Mouse (Mus musculus) midbrain, embryonic 12.5 days (tissue): Measurements from ENCODE around the gene Nemf. TPM values are rescaled to one million over a fixed set of nuclear protein-coding genes. Genes with fewer than 3 reads are reported as not detected.

Experiments
- ATAC-seq: fragments of 200-750 bp; cut with Nextera tagmentation; 2 replicates; pipeline ENCODE4 v1.8.0; 2017; ENCODE audit warnings: low read depth, moderate TSS enrichment, moderate library complexity; ENCODE audit not compliant: low FRiP score
- H3K27ac ChIP-seq: fragments of 300-500 bp; sonication (generic); replicated peaks from 2 replicates; pipeline ENCODE4 v1.5.1; 2016; ENCODE audit warnings: mild to moderate bottlenecking
- H3K27me3 ChIP-seq: fragments of 300-500 bp; sonication (generic); 2 replicates; pipeline ENCODE4 v1.6.1; 2016; ENCODE audit warnings: mild to moderate bottlenecking
- H3K36me3 ChIP-seq: fragments of 300-500 bp; sonication (generic); 2 replicates; pipeline ENCODE4 v1.6.1; 2016
- H3K4me1 ChIP-seq: fragments of 300-500 bp; sonication (generic); 2 replicates; pipeline ENCODE4 v1.6.1; 2016
- H3K4me2 ChIP-seq: fragments of 300-500 bp; sonication (generic); replicated peaks from 2 replicates; pipeline ENCODE4 v1.6.1; 2016; ENCODE audit warnings: mild to moderate bottlenecking, moderate library complexity
- H3K4me3 ChIP-seq: fragments of 300-500 bp; sonication (generic); 2 replicates; pipeline ENCODE4 v1.5.1; 2016; ENCODE audit warnings: mild to moderate bottlenecking
- H3K9ac ChIP-seq: fragments of 300-500 bp; sonication (generic); replicated peaks from 2 replicates; pipeline ENCODE4 v1.6.1; 2016; ENCODE audit warnings: mild to moderate bottlenecking, moderate library complexity
- H3K9me3 ChIP-seq: fragments of 300-500 bp; sonication (generic); 2 replicates; pipeline ENCODE4 v1.6.1; 2016; ENCODE audit warnings: mild to moderate bottlenecking
- WGBS: fragments of 180-500 bp; shearing (Covaris S2); methylation state at CpG from one replicate; pipeline ENCODE4 v1.1.7; 2016; 5-methylcytosine and 5-hydroxymethylcytosine counted together
- polyA plus RNA-seq: library from polyadenylated mRNA; unstranded; fragments of >200 nt; fragmentation: Nextera tagmentation; extraction: Ambion mirVana; gene quantifications from 2 replicates; pipeline ENCODE4 v1.2.1, GENCODE M21; 2016

Nemf gene
- polyA plus RNA-seq, 1 experiment from 2014 or later = 95.2 TPM

DNA sequence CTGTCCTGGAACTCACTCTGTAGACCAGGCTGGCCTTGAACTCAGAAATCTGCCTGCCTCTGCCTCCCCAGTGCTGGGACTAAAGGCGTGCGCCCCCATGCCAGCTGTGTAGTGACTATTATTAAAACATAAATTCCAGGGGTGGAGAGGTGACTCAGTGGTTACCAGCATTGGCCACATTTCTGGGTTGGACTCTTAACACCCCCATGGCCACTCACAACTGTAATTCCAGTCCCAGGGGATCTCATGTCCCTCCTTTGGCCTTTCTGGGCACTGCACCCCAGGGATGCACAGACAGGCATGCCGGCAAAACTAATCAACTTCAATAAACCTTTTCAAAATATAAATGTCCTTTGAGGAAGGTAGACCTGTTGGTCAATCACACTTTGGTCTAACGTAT, 58.7 kb downstream of the Nemf start:
- ATAC-seq = no peak
- Histone ChIP-seq H3K4me3 (peak overlapping the region; percentile 97), H3K27me3 (no peaks in the 10 kb centered on the region), H3K9ac (no peak overlapping the region), H3K4me2 (peak overlapping the region; percentile 69), H3K9me3 (no peaks in the 10 kb centered on the region), H3K27ac (no peak overlapping the region), H3K4me1 (peaks cover 20% of the 10 kb centered on the region), H3K36me3 (peaks cover 33% of the 10 kb centered on the region)
- 93% methylated on average over 4 of the region's 4 CpGs for WGBS

DNA sequence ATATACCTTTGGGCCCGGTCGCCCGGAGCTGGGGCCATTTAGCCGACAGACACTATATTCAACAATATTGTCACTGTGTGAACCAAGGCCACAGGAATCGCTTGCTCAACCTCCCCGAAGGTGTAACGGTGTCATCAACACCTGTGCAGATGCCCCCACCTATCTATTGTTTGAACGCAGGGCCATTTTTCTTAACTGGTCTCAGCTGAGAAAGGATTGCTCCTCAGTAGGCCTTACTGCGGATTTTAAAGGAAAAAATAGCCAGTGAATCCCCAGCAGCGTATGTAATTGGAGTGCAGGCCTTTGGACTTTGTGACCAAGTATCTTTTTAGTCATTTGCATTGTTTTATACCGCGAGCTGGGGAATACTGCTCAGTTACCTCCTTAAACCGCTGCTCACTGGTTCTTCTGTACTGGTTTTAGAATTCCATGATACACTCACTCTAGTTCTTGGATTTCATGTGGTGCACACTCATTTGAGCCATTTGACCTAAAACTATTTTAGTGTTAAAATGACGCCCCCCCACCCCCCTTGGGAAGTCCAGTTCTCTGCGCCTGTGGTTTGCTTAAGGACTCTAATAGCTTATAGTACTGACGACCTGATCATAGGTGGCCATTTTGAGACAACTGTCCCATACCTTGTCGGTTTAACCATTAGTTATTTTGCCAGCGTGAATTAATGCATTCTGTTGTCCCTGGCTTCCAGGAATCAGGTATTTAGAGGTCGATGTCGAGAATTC, 59.4 kb downstream of the Nemf start:
- Histone ChIP-seq H3K27me3 (no peaks in the 10 kb centered on the region), H3K9me3 (no peaks in the 10 kb centered on the region), H3K36me3 (peaks cover 27% of the 10 kb centered on the region), H3K9ac (peak overlapping the region; percentile 97), H3K27ac (peak overlapping the region; percentile 99), H3K4me3 (peak overlapping the region; percentile 97), H3K4me1 (peaks cover 20% of the 10 kb centered on the region), H3K4me2 (peak overlapping the region; percentile 69)
- 20% methylated on average over 20 of the region's 20 CpGs for WGBS
- no peak for ATAC-seq

DNA sequence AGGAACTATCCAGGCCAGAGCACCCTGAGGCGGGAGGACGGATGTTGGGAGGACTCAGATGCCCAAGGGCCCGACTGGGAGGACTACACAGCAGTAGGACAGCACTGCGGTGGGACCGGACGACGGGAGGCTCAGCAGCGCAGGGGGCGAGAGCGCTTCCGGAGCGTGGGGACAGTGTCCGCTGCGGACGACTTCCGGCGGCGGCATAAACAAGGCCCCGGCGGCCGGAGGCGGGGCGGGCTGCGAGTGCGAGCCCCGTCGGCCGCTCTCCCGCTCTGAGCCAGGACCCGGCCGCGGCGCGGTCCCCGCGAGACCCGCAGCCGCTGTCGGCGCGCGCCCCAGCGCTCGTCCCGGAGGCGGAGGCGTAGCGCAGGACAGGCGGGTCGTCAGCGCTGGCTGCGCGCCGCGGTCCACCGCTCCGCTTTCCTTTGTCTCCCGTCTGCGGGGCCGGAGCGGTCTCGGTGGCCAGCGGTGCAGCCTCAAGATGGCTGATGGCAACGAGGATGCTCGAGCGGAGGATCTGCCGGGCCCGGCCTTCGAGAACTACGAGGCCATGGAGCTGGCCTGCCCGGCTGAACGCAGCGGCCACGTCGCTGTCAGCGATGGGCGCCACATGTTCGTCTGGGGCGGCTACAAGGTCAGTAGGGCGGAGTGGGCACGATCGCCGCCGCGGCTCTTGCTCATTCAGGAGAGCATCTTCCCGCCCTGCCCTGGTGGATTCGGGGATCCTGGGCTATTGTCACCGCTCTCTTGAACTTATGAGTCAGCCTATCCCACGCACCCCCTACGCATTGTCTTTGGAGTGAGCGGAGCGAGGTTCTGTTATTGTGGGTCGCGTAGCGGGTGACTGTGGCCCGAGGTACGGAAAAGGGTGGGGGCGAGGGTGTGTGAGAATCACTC, 60.2 kb downstream of the Nemf start, which contains the start of gene Klhdc2:
Gene Klhdc2, plus strand, starts transcription at position 171 of the 900 bp plus-strand sequence.
- H3K36me3 ChIP-seq = peaks cover 19% of the 10 kb centered on the region
- peak within 1 kb of the TSS; percentile 97 for H3K4me3 ChIP-seq
- no peaks in the 10 kb centered on the region for H3K27me3 ChIP-seq
- peaks cover 20% of the 10 kb centered on the region for H3K4me1 ChIP-seq
- ATAC-seq = peak; percentile 97
- peak within 1 kb of the TSS; percentile 99 for H3K27ac ChIP-seq
- no peaks in the 10 kb centered on the region for H3K9me3 ChIP-seq
- H3K9ac ChIP-seq = peak within 1 kb of the TSS; percentile 97
- under 1% methylated on average over 84 of the region's 98 CpGs for WGBS
- peak within 1 kb of the TSS; percentile 69 for H3K4me2 ChIP-seq

DNA sequence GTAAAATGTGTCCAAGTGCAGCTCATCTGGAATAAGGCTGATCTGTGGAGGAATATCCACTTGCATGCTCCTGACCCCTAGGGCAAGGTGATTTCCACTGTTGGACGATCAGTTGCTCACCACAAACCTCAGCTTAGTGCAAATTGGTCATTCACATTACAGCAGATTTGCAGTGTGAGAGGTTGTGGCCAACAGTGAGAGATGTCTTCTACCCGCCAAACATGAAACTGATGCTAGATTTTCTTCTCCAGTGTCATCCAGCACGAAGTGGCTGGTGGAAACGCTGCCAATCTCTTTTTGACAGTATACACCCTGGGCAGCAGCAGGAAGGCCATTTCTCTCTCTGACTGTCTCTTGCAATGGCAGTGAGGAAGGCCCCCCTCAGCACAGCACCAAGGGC, 61.3 kb downstream of the Nemf start:
- 81% methylated on average over 4 of the region's 4 CpGs for WGBS
- Histone ChIP-seq H3K4me3 (peak overlapping the region; percentile 97), H3K4me2 (peak overlapping the region; percentile 69)

DNA sequence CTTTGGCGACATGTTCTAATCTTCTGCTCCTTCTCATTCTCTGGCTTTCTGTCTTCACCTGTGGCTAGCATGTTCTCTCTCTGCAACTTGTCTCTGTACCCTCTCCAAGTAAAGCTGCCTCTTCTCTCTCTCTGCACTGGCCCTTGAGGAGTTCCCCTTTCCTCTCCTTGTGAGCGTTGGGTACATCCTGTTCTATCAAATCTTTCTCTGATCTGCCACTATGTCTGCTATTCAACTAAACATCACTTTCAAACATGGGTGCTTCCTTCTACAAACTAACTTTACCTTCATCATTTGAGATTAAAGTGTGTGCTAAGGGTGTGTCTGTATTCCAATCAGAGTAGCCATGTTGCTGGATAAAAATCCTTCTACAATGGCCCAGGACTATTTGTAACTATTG, 62.0 kb downstream of the Nemf start:
- Histone ChIP-seq H3K36me3 (0 out of 2 replicates have a peak, but pooled peaks cover 3% of the 10 kb centered on the region), H3K4me2 (no peak overlapping the region), H3K27me3 (no peaks in the 10 kb centered on the region), H3K4me1 (peaks cover 20% of the 10 kb centered on the region), H3K9ac (no peak overlapping the region), H3K27ac (no peak overlapping the region), H3K4me3 (no peak overlapping the region), H3K9me3 (no peaks in the 10 kb centered on the region)
- WGBS = 83% methylated on average over 2 of the region's 2 CpGs
- no peak for ATAC-seq

More for the DNA sequence above, 61.3 kb downstream of the Nemf start:
- H3K27me3 ChIP-seq = no peaks in the 10 kb centered on the region
- H3K4me1 ChIP-seq = peaks cover 20% of the 10 kb centered on the region
- H3K27ac ChIP-seq = no peak overlapping the region
- no peak for ATAC-seq
- H3K9ac ChIP-seq = no peak overlapping the region; the same call in 1 of the 2 replicates
- peaks cover 10% of the 10 kb centered on the region for H3K36me3 ChIP-seq
- H3K9me3 ChIP-seq = no peaks in the 10 kb centered on the region

DNA sequence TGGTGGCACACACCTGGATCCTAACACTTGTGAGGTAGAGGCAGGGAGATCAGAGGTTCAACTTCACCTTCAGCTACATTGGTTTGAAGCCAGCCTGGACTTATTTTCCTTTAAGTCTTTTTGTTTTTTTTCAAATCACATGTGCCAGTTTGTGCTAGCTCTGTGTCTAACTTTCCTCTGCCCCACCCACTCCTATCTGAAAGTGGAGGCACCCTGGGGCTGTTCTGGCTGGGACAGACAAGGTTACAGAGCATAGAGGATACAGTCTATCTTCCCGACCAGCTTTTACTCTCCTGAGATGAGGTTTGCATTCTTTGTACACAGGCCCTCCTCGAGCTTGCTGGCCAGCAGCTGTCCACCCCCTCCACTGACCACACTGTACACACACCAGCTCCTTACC, 63.1 kb downstream of the Nemf start:
- Histone ChIP-seq H3K36me3 (no peaks in the 10 kb centered on the region), H3K27me3 (no peaks in the 10 kb centered on the region), H3K9me3 (no peaks in the 10 kb centered on the region), H3K4me2 (no peak overlapping the region), H3K4me3 (no peak overlapping the region), H3K4me1 (peaks cover 13% of the 10 kb centered on the region), H3K9ac (no peak overlapping the region), H3K27ac (no peak overlapping the region)
- WGBS = 61% methylated on average over 2 of the region's 2 CpGs
- no peak for ATAC-seq

DNA sequence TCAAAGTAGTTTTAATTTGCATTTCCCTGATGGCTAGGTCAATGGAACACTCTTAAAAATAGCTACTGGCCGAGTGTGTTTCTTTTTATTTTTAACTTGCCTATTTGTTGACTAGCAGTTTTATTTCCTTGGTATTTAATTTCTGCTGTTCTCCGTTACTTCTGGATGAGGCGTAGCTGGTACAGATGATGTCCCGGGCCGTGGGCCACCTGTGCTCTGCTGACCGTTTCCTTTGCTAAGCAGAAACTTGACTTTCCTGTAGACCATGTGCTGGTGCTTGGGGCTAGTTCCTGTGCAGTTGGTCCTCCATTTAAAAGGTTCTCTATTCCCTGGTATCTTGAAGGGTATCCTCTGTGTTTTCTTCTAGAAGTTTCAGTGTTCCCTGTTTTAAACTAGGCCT, 64.6 kb downstream of the Nemf start:
- Histone ChIP-seq H3K4me2 (no peak overlapping the region), H3K9me3 (no peaks in the 10 kb centered on the region), H3K9ac (no peak overlapping the region), H3K4me3 (no peak overlapping the region), H3K27ac (no peak overlapping the region), H3K4me1 (peaks cover 6% of the 10 kb centered on the region), H3K27me3 (no peaks in the 10 kb centered on the region), H3K36me3 (no peaks in the 10 kb centered on the region)
- 89% methylated on average over 6 of the region's 6 CpGs for WGBS
- ATAC-seq = no peak

DNA sequence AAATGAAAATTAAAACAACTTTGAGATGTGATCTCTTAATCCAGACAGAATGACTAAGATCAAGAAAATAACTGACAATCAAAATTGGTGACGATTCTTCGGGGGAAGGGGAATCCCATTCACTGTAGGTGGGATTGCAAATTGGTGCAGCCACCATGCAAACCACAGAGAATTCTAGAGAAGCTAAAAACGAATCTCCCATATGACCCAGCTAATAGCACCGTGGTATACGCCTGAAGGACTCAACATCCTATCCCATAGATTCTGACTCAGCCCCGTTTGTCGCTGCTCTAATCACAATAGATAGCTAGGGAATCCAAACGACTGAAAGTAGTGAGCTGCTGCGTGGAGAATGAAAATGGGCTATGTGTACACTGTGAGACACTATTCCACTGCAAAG, 68.3 kb downstream of the Nemf start:
- no peak overlapping the region for H3K9ac ChIP-seq
- no peak for ATAC-seq
- no peaks in the 10 kb centered on the region for H3K36me3 ChIP-seq
- H3K9me3 ChIP-seq = no peaks in the 10 kb centered on the region
- H3K4me2 ChIP-seq = no peak overlapping the region
- no peaks in the 10 kb centered on the region for H3K27me3 ChIP-seq
- no peak overlapping the region for H3K4me3 ChIP-seq
- no peak overlapping the region for H3K27ac ChIP-seq
- H3K4me1 ChIP-seq = no peaks in the 10 kb centered on the region
- WGBS = 78% methylated on average over 9 of the region's 9 CpGs

DNA sequence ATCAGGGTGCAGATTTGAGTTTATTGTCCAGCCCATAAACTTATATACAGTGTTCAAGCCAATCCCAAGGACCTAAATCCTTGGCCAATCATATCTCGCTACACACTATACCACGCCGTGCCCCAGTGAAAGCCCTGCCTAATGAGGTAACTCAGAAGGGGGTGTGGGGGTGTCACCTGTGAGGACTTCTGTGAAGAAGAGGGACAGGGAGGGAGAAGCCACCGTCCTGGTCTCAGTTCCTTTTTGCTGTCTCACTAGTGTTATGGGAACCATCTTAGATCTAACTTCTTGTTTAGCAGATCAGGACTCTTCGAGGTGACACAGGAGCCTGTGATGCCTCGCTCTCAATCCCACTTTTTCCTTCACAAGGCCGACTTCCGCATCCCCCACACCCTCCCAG, 69.4 kb downstream of the Nemf start:
- Histone ChIP-seq H3K4me1 (no peaks in the 10 kb centered on the region), H3K27ac (no peak overlapping the region), H3K9me3 (no peaks in the 10 kb centered on the region), H3K36me3 (no peaks in the 10 kb centered on the region), H3K4me2 (no peak overlapping the region), H3K4me3 (no peak overlapping the region), H3K9ac (no peak overlapping the region), H3K27me3 (no peaks in the 10 kb centered on the region)
- no peak for ATAC-seq
- WGBS = 89% methylated on average over 8 of the region's 8 CpGs

DNA sequence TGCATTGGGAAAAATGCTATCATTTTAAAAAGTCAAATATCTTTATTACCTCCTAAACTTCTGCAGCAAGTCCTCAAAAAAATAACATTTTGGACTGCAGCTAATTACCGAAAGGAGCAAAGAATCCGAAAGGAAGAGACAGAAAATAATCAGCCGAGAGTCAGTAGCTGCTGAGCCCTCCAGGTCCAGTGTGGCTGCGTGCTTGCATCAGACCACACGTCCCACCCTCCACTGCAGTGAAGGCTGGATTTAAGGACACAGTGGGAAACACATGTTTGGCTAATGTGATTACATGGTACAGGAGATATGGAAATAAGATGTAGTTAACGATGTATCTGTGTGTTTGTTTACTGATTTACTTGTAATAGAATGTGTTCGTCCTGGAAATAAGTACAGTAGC, 73.8 kb downstream of the Nemf start:
- H3K27ac ChIP-seq = no peak overlapping the region
- no peak overlapping the region for H3K9ac ChIP-seq
- no peaks in the 10 kb centered on the region for H3K9me3 ChIP-seq
- no peak for ATAC-seq
- WGBS = 87% methylated on average over 7 of the region's 7 CpGs
- no peak overlapping the region for H3K4me2 ChIP-seq
- H3K36me3 ChIP-seq = no peaks in the 10 kb centered on the region
- H3K4me3 ChIP-seq = no peak overlapping the region
- H3K27me3 ChIP-seq = no peaks in the 10 kb centered on the region
- H3K4me1 ChIP-seq = no peaks in the 10 kb centered on the region

DNA sequence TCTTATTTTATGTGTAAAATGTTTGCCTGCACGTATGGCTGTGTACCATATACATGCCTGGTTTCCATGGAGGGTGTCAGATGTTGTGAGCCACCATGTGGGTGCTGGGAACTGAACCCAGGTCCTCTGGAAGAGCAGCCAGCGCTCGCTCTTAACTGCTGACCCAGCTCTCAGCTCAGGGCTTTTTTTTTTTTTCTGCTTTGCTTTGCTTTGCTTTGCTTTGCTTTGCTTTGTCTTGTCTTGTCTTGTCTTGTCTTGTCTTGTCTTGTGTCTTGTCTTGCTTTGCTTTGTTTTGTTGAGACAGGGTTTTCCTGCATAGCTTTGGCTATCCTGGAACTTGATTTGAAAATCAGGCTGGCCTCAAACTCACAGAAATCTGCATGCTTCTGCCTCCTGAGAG, 76.0 kb downstream of the Nemf start:
- Histone ChIP-seq H3K9me3 (no peaks in the 10 kb centered on the region), H3K27ac (no peak overlapping the region), H3K27me3 (no peaks in the 10 kb centered on the region), H3K4me2 (no peak overlapping the region), H3K36me3 (no peaks in the 10 kb centered on the region), H3K4me3 (no peak overlapping the region), H3K9ac (no peak overlapping the region), H3K4me1 (no peaks in the 10 kb centered on the region)
- WGBS = 89% methylated on average over 3 of the region's 3 CpGs
- no peak for ATAC-seq

DNA sequence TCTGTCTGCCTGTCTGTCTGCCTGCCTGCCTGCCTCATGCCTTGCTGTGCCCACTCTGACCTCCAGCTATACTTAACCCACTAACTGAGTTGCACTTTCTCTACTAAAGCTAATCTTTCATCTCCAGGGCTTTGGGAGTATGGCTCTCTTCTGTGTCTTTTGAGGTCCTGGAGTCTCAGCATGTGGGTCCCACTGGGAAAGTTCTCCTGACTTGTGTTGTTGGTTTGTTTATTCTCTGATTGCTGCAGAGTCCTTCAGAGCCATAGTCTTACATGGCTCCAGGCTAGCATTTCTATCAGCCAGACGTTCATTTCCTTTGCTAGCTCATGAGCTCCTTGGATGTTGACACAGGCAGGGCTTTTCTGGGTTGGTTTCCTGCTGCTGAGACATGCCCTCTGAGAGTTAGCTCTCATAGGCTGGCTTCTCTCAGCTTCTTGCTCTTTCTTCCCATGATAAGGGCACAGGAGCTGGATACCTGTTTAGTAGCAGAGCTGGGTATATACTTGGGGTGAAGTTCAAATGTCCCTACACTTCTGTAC, 77.0 kb downstream of the Nemf start:
- H3K27ac ChIP-seq = no peak overlapping the region
- 59% methylated on average over 1 of the region's 1 CpGs for WGBS
- H3K36me3 ChIP-seq = no peaks in the 10 kb centered on the region
- no peak overlapping the region for H3K9ac ChIP-seq
- H3K9me3 ChIP-seq = no peaks in the 10 kb centered on the region
- no peaks in the 10 kb centered on the region for H3K4me1 ChIP-seq
- H3K27me3 ChIP-seq = no peaks in the 10 kb centered on the region
- no peak overlapping the region for H3K4me2 ChIP-seq
- no peak for ATAC-seq
- H3K4me3 ChIP-seq = no peak overlapping the region
